In genomic region chr11:111763081-111763480, GRCm38 (mm10) we compare ENCODE assay signal across 19 mouse cellular contexts.
DNase-seq lines count a peak whose midpoint lies in the region; ATAC-seq lines count a peak whose summit lies in the region.
"Had no signal": no experiment of that assay in that cellular context is flagged by ENCODE, and none has a peak within 500 bp of the region (broad histone marks: within the 10 kb centered on the region; RNA-seq: fewer than 3 reads in every experiment).

No protein-coding gene starts in this region.

- peak; percentile 6 for DNase-seq in heart, adult 8-10 months (ENCODE audit: low spot score)
- DNase-seq in heart, postnatal 25 days (ENCODE audit: low spot score): no peak
- DNase-seq in 3134 (ENCODE audit: extremely low read depth, insufficient read length, low spot score) (peak; percentile 11), 416B (ENCODE audit: low read depth) (peak; percentile 56), adipocyte (ENCODE audit: low spot score) (peak; percentile 11)
- no peak for DNase-seq in adrenal gland, adult 18-20 months (ENCODE audit: low spot score in 2 of 2)
- no peak for DNase-seq in retina, postnatal 1 day
- DNase-seq: adrenal gland, adult 2 months; adrenal gland, postnatal 25 days; cerebellum, adult 18-20 months; cerebellum, adult 9-11 months; cerebellum, postnatal 36 days; gastrocnemius, adult 2 months; gastrocnemius, postnatal 25 days had no signal

- intact Hi-C loops in heart, postnatal 25 days (cut with DNase I): no loop called here

- no peak for ATAC-seq in megakaryocyte progenitor cell, adult 5-6 weeks (replicated peaks; ENCODE audit: poor library complexity)
- ATAC-seq: forebrain, embryonic 14.5 days; hindbrain, embryonic 16.5 days; inflammation-experienced regulatory T-cells, adult 6 months; intestine, postnatal 0 days had no signal

Comparison
In these comparisons a context has a peak if more than half of its experiments do, and no peak if none do; other contexts are left out.
1. DNase-seq: peak in heart, adult 8-10 months (single experiment), 3134 (single experiment), 416B (single experiment) and adipocyte (single experiment); none in heart, postnatal 25 days (single experiment), adrenal gland, adult 18-20 months (0 of 2) and retina, postnatal 1 day (single experiment).